Mouse (Mus musculus) left cerebral cortex, adult 6 months (tissue): ENCODE results near the gene Smim17. TPM values are rescaled to one million over a fixed set of nuclear protein-coding genes. Genes with fewer than 3 reads are reported as not detected.

ENCODE experiments used
- long read RNA-seq, 2 experiments: library from polyadenylated mRNA; unstranded; transcript quantifications; one replicate each; pipeline ENCODE4 v2.0.0; 2019 to 2020
- polyA plus RNA-seq: library from polyadenylated mRNA; unstranded; fragments of <200 nt; fragmentation: Nextera tagmentation; gene quantifications from 2 replicates; pipeline ENCODE4 v1.2.3, GENCODE M21; 2021

Smim17 gene
- 4.0 and 5.4 TPM in 2 replicates for polyA plus RNA-seq
- long read RNA-seq, experiment 1, partial matches to known transcripts: 1 of 11 reads
- long read RNA-seq, experiment 1, other reads (novel, unspliced or antisense): 8 of 11 reads
- long read RNA-seq, experiment 2: 0 reads

GRCm38 (mm10) chr7:6397996-6398975 lies at the start of gene Smim17:
TSS of gene Smim17 (plus strand) at chr7:6398715.

GRCm38 (mm10) chr7:6363047-6363488 lies 35.4 kb upstream of the Smim17 start, which contains the start of gene Zfp78:
TSS of gene Zfp78 (plus strand) at chr7:6363280.

GRCm38 (mm10) chr7:6383044-6383455 lies 15.5 kb upstream of the Smim17 start, which contains the start of gene Zfp28:
TSS of gene Zfp28 (plus strand) at chr7:6383295.

GRCm38 (mm10) chr7:6410043-6410442 lies 11.5 kb downstream of the Smim17 start, which contains the start of gene Gm20715:
TSS of gene Gm20715 (plus strand) at chr7:6410277.

GRCm38 (mm10) chr7:6438388-6438787 lies 39.9 kb downstream of the Smim17 start, which contains the start of gene Olfr1344:
TSS of gene Olfr1344 (plus strand) at chr7:6438688.

GRCm38 (mm10) chr7:6455868-6456267 lies 57.4 kb downstream of the Smim17 start, which contains the start of gene Olfr1336:
TSS of gene Olfr1336 (plus strand) at chr7:6456168.

GRCm38 (mm10) chr7:6466951-6467350 lies 68.4 kb downstream of the Smim17 start, which contains the start of gene Olfr1346:
TSS of gene Olfr1346 (plus strand) at chr7:6467101.

Other genes with a start within 250 kb of the Smim17 start
- 9.8 and 15.7 TPM in 2 replicates for gene Zfp787, start 242.7 kb upstream of the Smim17 start, polyA plus RNA-seq
- 39.0 and 51.1 TPM in 2 replicates for gene Zfp444, start 226.5 kb upstream of the Smim17 start, polyA plus RNA-seq
- gene Galp, start 201.6 kb upstream of the Smim17 start, polyA plus RNA-seq: not detected in 2 replicates
- not detected in 2 replicates for gene Zscan5b, start 176.4 kb upstream of the Smim17 start, polyA plus RNA-seq
- not detected in 2 replicates for gene Epp13, start 146.0 kb upstream of the Smim17 start, polyA plus RNA-seq
- 7.6 and 11.4 TPM in 2 replicates for gene Zfp667, start 112.1 kb upstream of the Smim17 start, polyA plus RNA-seq
- 5.6 and 6.3 TPM in 2 replicates for gene Zfp583, start 67.4 kb upstream of the Smim17 start, polyA plus RNA-seq
- 1.5 and 2.5 TPM in 2 replicates for gene Gm3854, start 55.0 kb upstream of the Smim17 start, polyA plus RNA-seq
- 2.7 and 4.1 TPM in 2 replicates for gene Zfp78, start 35.4 kb upstream of the Smim17 start, polyA plus RNA-seq
- gene Zfp28, start 15.4 kb upstream of the Smim17 start, polyA plus RNA-seq: 3.2 and 6.0 TPM in 2 replicates
- gene Gm20715, start 11.6 kb downstream of the Smim17 start, polyA plus RNA-seq: 0.09 TPM in 1 of 2 replicates, not detected in the other
- 1.1 and 1.2 TPM in 2 replicates for gene Olfr1344, start 40.0 kb downstream of the Smim17 start, polyA plus RNA-seq
- gene Olfr1336, start 57.5 kb downstream of the Smim17 start, polyA plus RNA-seq: not detected in 2 replicates
- gene Olfr1346, start 68.4 kb downstream of the Smim17 start, polyA plus RNA-seq: not detected in 2 replicates
- not detected in 2 replicates for gene Olfr5, start 88.2 kb downstream of the Smim17 start, polyA plus RNA-seq
- not detected in 2 replicates for gene Olfr1347, start 101.0 kb downstream of the Smim17 start, polyA plus RNA-seq
- not detected in 2 replicates for gene Olfr1348, start 110.0 kb downstream of the Smim17 start, polyA plus RNA-seq
- gene Olfr1349, start 124.2 kb downstream of the Smim17 start, polyA plus RNA-seq: not detected in 2 replicates
- gene Olfr1350, start 166.1 kb downstream of the Smim17 start, polyA plus RNA-seq: not detected in 2 replicates